Mouse (Mus musculus) small intestine, adult 2 months (tissue): Measurements from ENCODE around the gene Tppp2.

Experiments
- CTCF ChIP-seq: fragments of 200-500 bp; IDR thresholded peaks from 2 replicates; pipeline ENCODE4 v1.5.1; 2012; ENCODE audit warnings: low read depth, mild to moderate bottlenecking, control low read depth, inconsistent platforms, low read length, moderate library complexity, mixed read lengths; ENCODE audit not compliant: insufficient replicate concordance, insufficient read length; ENCODE audit errors: extremely low read depth
- POLR2A ChIP-seq: fragments of 200-500 bp; IDR thresholded peaks from 2 replicates; pipeline ENCODE4 v1.6.1; 2012; ENCODE audit warnings: low read depth, mild to moderate bottlenecking, control low read depth, inconsistent platforms, low read length, moderate library complexity

GRCm38 (mm10) chr14:51870756-51871155 lies 47.5 kb upstream of the Tppp2 start:
- TF ChIP-seq CTCF, result no peak
- no peak for TF ChIP-seq POLR2A
